Mouse (Mus musculus) heart, postnatal 36 days (tissue): ENCODE results near the gene Arhgap9. TPM values are rescaled to one million over a fixed set of nuclear protein-coding genes. Genes with fewer than 3 reads are reported as not detected.

Source experiments
- DNase-seq, 2 experiments: peaks; one replicate each; pipeline ENCODE4 v3.0.0; 2021 to 2022
- intact Hi-C: fragments of 180-260 bp; cut with DNase I; formaldehyde crosslinking; loops from one replicate; pipeline ENCODE4 v1.15.1; 2025
- total RNA-seq, 2 experiments: library from RNA; stranded (reverse); gene quantifications; 2 replicates each; pipeline ENCODE4 v1.2.3; 2021

Gene Arhgap9
- total RNA-seq, 2 experiments from 2014 or later = 3.1 to 3.6 TPM

DNA sequence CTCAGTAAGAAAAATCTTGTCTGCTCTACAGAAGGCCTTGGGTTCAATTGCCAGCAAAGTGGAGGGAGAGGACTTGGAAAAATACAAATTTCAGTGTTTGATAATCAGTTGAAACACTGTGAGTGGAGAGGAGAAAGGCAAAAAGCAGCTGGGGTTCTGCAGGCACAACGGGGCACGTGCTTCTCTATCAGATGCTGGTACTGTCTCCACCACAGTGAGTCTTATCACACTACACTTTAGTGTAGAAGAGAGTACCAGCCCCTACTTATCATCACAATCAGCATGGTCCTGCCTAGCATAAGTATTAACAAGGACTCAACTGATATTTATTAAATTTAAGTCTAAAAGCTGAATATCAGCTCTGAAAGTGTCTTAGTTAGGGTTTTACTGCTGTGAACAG is 4.5 kb upstream of the Arhgap9 start:
- no peak for DNase-seq
- intact Hi-C loops = no loop called here

DNA sequence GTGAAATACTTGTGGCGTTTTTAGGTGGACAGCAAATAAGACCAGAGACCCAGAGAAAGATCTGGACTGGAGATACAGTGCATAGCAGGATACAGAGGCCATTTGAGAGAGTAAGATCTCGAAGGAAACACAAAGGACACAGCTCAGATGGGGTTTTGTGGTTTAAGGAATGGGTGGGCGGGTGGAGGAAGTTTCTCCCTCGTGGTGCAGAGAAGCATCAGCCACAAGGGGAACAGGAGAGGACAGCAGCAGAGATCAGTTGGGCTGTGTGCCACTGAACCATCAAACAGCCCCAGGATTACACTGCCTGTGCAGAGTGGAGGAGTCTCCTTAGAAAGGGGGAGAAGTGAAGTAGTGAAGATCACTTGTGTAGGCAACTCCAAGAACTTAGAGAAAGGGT is 3.8 kb upstream of the Arhgap9 start:
- intact Hi-C loops = no loop called here
- DNase-seq = no peak

DNA sequence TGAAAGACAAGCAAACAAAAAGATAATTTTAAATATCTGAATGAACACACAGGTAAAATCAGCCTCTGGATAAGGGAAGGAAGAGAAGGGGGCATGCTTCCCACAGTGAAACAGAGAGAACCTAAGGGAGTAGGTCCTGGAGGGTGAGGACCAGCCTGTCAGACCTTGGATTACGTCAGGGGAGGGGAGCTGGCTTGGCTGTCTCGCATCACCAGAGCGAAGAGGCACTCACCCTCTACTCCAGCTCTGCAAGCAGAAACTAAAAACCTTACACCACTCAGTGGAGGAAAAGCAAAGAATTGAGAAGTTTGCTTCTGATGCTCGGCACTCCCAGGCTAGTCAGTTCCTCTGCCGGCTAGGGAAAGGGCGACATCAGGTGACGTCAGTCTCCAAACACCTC is 1.8 kb upstream of the Arhgap9 start:
- intact Hi-C loops = no loop called here
- no peak for DNase-seq

DNA sequence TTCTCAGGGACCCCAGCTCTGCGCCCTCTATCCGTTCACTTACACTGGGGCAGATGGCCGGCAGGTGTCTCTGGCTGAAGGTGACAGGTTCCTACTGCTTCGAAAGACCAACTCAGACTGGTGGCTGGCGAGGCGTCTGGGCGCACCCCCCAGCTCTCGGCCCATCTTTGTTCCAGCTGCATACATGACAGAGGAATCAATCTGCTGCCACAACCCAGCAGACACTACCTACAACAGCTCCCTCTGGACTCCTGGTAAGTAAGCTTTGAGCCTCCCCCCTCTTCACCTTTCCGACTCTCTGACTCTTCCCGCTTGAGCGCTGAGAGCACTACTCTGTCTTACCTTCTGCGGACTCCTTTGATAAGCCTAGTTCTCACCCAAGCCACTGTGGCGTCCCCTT is 414 bp downstream of the Arhgap9 start:
- DNase-seq = no peak
- intact Hi-C loops = no loop called here

DNA sequence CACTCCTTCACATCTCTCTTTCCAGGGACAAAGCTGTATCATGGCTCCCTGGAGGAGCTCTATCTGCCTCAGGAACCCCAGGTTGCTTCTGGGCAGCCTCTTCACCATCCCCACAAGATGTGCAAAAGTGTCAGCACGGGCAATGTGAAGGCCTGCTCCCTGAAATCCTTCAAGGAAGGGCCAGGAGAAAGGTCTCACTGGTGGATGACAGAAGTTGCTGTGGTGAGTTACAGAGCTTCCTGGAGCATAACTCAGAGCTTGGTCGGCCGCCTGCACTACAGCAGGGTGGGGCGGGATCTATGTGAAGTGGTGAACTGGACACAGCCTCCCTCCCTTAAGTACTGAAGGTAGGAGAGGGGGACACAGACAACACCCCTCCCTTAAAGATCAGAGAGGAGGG is 905 bp downstream of the Arhgap9 start:
- DNase-seq = no peak

DNA sequence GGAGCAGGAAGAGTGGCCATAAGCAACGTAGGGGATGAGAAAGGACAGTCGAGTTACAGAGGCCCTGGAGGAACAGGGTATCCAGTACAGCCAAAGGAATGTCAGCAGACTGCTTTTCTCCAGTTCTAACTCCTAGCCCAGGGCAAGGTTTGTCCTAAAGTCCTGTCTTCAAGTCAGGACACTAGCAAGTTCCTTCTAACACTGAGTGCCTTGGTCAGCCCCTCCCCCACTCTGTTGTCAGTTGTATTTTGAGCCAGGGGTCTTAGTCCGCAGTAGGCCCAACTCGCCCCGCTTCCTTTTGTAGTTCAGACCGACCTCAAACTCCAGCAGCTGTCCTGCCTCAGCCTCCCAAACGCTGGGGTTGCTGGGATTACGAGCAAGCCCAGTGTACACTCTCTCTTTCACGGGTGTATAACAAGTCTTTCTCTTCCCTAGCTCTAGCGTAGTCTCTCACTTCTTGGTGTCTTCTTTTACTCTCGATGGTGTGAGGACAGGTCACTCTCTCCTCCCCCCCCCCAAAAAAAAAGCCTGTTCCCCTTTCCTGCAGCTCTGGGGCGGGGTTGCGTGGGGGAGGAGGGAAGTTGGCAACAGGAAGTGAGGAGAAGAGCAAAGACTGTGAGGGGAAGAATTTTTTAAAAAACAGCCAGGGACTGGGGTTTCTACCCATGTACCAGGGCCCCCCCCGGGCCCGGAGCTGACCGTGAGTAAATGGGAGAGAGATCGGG is 1.5 kb downstream of the Arhgap9 start:
- intact Hi-C loops = no loop called here
- peak; percentile 21 to 35 for DNase-seq

More for the DNA sequence above, 905 bp downstream of the Arhgap9 start:
- intact Hi-C loops = no loop called here

DNA sequence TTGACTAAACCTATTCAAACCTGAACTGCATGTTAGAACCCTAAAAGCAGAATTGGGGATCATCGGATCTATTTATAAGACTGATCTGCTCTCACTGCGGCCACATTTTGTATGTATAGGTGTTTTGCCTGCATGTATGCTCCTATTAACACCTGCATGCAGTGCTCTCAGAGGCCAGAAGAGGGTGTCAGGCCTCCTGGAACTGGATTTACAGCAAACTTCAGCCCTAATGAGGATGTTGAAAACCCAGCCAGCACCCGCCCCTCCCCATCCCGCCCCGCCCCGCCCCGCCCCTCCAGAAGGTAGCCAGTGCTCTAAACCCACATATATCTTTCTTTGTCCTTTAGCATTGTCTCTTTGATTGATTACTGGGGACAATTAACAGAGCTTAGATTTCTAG is 2.7 kb downstream of the Arhgap9 start:
- intact Hi-C loops = no loop called here
- DNase-seq = peak; percentile 26 to 48

DNA sequence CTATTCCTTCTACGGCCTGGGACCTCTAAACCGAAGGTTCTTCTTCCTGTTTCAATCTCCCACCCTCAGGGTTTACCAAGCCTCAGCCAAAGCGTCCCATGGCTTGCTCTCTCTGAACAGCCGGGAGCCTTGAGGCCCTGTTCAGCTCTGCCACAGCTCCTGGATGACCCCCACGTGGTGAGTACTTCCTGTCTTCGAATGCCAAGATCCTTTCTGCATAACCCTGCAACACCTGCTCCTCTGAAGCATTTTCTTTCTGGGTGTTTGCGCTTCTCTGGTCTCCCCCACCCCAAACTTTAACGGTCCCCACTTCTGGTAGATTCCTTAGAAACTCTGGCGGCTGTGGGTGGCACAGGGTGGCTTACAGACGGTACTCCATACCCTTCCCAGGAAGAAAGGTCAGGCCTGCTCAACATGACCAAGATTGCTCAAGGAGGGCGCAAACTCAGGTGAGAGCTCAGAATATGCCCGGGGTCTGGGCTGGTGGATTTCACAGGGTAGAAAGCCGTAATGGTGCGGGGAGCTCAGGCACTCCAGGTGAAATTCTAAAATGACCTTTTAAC is 3.8 kb downstream of the Arhgap9 start:
- no peak for DNase-seq
- intact Hi-C loops = no loop called here

DNA sequence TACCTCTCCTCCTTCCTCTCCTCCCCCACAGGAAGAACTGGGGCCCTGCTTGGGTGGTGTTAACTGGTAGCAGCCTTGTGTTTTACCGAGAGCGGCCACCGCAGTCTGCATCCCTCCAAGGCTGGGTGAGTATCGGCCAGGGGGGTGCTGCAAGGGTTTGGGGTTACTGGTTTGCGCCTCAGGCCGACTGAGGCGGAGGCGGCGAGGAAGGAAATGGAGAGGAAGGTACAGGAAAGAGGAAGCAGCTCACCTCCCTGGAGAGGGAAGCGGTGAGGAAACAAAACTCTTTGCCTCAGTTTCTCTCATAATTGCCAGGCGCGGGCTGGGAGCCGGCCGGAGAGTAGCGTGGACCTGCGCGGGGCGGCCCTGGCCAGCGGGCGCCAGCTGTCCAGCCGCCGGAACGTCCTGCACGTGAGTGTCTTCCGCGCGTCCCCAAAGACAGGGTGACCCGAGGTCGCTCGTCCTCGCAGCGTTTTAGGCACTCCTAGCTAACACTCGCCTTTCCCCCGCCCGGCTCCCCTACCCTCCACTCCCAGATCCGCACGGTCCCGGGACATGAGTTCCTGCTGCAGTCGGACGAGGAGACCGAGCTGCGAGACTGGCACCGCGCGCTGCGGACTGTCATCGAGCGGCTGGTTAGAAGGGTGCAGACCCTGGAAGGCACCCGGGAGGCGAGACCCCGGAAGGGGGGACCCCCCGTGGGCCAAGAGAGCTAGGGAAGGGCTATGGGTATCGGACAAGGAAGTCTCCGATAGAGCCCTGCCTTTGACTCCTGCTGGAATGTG is 4.4 kb downstream of the Arhgap9 start:
- peak; percentile 35 to 45 for DNase-seq
- intact Hi-C loops = no loop called here

DNA sequence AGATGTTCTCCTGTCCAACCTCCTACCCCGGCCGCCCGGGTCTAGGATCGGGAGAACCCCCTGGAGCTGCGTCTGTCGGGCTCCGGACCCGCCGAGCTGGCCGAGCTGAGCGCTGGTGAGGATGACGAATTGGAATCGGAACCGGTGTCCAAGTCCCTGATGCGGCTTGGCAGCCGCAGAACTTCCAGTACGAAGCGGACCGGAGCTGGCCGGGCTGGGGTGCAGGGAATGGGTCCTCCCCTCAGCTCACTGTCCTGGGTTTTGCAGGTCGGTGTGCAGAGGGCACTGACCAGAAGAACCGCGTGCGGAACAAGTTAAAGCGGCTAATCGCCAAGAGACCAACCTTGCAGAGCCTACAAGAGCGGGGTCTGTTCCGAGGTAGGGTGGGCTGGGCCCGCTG is 5.1 kb downstream of the Arhgap9 start:
- intact Hi-C loops = no loop called here
- DNase-seq = peak in 1 of 2 experiments; percentile 43

DNA sequence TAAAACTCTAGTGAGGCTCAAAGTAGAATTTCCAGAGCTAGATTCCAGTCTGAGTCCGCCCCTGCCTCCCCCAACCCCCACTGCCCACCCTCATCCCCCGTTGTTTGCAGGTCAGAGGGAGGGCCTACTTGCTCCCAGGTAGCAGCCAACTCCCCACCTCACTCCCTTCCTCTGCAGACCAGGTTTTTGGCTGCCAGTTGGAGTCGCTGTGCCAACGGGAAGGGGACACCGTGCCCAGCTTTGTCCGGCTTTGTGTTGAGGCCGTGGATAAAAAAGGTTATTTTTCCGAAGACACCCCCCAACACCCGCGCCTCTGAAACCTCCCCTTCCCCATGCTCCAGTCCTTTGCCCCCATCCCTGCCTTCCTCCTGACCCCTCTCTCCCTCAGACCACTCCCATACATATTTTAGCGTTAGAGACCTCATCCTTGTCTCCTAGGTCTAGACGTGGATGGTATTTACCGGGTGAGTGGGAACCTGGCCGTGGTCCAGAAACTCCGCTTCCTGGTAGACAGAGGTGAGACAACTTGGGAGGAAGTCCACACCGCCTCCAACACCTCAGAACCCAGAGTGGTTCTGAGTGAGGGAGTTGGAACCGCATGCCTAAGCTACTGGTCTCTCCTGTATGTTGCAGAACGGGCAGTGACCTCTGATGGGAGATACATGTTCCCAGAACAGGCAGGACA is 5.8 kb downstream of the Arhgap9 start:
- intact Hi-C loops = no loop called here
- no peak for DNase-seq

DNA sequence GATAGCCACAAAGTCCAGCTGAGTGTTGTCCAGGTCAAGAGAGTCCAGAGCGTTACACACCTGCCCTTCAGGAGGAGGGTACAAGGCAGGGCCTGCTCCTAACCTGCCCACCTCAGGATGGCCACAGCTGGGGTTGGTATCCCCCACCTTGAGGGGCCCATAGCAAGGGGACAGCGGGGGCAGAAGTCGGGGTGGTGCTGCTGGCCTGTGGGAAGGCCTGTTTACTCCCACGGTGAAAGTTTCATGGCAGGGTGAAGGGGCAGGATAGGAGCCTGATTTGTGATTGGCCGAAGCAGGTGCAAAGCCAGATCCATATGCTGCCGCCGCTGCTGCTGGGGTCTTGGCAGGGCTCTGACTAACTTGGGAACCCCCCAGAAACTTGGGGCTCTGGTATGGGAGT is 8.4 kb downstream of the Arhgap9 start:
- no peak for DNase-seq
- intact Hi-C loops = no loop called here

DNA sequence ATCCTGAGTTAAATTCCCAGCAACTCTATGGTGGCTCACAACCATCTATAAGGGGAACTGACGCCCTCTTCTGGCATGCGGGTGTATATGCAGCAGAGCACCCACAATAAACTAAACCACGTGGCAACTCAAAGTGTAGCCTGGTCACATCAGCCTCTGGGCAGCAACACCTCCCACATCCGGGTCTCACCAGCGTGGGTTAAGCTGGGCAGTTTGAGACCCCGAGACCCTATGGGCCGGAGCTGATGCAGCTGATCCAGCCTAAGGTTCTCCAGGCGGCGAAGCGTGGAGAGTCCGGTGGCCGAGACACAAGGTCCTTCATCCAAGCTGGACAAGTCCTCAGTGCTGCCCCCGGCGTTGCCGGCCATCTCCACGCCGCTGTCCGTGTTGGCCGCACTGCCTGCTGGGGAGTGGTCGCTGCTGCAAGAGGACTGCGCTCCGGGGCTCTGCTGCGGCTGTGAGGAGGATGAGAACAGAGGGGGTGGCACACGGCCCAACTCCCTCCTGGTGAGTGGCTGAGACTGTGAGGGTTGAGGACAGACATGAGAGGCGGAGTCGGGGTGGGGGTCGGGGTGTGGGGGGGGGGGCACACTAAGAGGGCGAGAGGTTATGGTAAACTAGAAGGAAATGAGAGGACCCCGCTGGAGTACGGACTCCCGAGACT is 10.6 kb downstream of the Arhgap9 start:
- intact Hi-C loops = no loop called here
- DNase-seq = no peak

DNA sequence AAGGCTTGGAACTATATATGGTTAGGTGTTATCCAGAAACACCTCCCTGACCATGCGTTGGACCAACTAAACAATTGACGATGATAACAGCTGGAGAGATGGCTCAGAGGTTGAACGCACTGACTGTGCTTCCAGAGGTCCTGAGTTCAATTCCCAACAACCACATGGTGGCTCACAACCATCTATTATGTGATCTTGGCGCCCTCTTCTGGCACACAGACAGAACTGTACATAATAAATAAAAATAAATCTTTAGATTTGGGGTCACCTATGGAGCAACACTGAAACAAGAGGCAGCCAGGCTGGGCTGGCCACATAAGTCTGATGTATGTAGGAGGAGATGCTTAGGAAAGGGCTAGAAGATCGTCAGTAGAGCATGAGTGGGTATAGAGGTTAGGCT is 11.4 kb downstream of the Arhgap9 start:
- DNase-seq = no peak
- intact Hi-C loops = no loop called here

DNA sequence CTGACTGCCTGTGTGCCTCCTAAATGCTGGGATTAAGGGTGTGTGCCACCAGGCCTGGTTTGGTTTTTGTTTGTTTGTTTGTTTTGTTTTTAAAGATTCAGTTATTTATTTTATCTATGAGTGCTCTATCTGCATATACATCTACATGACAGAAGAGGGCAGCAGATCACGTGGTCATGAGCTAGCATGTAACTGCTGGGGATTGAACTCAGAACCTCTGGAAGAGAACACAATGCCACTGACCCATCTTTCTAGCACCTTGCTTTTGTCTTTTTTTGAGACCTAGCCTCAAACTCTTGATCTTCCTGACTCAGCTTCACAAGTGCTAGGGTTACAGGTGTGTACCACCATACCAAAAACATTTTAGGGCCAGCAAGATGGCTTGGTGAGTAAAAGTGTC is 13.5 kb downstream of the Arhgap9 start:
- intact Hi-C loops = loop anchor here (5.0 kb wide), 1 partner anchor 213 kb away; the partner anchor contains the start of gene Os9
- DNase-seq = no peak

DNA sequence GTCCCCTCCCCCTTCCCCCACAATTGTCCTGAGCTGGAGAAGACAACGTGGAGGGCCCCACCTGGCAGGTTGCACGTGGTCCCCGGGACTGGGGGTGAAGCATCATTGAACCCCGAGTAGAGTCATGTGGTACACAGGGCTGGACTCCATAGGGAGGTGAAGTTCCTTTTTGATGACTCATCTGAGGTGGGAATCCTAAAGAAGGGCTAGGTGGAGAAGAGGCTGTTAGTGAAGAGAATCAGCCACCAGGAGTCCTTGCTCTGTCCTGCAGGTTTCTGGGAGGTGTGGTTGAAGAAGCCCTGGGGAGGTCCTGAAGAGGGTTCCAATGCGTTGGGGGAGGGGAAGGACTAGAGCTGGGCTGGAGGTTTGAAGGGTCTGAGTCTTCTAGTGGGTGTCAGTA is 15.2 kb downstream of the Arhgap9 start:
- DNase-seq = no peak
- intact Hi-C loops = loop anchor here (5.0 kb wide), 1 partner anchor 215 kb away; the partner anchor contains the start of gene Os9

DNA sequence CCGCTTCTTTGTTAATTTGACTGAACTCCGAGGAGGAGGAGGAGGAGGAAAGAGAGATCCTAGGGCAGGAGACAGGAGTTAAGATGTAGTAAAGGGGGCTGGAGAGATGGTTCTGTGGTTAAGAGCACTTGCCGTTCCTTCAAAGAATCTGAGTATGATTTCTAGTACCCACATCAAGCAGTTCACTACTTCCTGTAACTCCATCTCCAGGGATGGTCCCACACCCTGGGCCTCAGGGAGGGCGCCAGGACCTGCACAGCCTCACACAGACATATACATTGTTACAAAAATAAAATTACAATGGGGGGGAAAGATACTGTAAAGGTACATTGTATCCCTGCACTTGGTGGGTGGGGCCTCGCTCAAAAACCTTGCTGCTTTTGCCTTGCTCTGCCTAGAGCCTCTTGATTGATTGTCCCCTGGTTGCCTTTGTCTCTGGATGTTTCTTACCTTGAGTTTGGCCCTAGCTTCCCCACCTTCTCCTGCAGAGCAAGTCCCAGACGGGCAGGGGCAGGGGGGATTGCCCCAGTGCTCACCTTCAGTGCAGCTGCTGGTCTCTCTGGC is 15.9 kb downstream of the Arhgap9 start:
- intact Hi-C loops = loop anchor here (5.0 kb wide), 1 partner anchor 215 kb away; the partner anchor contains the start of gene Os9

DNA sequence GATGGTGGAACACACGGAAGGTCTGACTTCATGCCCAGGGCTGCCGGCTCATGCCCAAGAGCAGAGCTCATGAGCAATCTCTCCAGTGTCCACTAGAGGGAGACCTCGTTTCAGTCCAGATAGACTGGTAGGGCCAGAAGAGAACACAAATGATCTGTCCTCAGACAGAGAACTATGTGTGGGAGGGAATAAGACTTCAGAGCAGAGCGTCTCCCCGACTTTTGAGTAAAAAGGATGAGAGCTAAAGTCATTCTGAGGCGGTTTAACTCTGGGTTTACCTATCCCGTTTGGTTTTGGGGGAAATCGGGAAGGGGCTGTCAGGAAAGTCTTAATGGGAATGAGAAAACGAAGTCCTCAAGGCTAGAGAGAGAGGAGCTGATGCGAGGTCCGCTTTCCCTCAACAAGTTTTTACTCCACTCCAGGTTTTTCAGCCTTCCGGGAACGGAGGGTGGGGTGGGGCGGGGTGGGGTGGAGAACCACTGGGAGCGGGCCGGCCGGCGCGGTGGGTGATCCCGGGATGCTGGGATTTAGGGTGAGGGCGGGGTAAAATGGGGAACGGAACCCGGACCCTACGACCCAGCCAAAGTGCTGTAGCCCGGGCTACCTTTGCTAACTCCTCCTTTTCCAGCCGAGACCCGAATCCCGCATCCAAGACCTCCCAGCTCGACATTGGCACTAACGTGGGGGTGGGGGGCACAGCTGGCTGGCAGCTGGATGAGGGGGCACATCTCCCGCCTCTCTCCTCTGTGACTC is 17.3 kb downstream of the Arhgap9 start:
- intact Hi-C loops = loop anchor here (5.0 kb wide), 1 partner anchor 217 kb away; the partner anchor contains the start of gene Os9

More for the DNA sequence above, 15.9 kb downstream of the Arhgap9 start:
- no peak for DNase-seq

More for the DNA sequence above, 17.3 kb downstream of the Arhgap9 start:
- peak; percentile 84 to 88 for DNase-seq
